8 mouse cellular contexts compared by ENCODE assay signal in the genomic region with DNA sequence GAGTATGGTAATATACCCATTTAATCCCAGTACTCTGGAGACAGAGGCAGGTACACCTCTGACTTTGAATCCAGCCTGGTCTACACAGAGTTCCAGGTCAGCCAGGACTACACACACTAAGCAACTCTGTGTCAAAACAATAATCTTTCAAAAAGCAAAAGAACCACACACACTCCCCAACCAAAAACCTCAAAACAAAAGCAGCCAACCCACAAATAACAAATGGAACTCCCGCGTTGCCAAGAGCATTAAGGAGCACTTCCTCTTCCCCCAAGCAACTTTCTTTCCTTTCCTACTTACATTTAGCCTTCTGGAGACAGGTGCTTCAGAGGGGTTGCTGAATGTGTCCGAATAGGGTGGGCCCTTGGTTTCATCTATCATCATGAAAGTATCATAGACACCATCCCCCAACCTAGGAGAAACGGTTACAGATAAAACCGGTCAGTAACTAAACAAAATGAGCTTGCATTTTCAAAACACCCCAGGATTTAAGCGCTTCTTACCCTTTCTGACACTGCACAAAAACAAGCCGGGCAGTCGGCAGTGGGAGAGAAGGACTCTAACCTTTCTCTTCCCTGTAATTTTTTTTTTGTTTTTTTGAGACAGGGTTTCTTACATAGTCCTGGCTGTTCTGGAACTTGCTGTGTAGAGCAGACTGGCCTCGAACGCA. TPM values are rescaled to one million over a fixed set of nuclear protein-coding genes. Genes with fewer than 3 reads are reported as not detected.
DNase-seq lines count a peak whose midpoint lies in the region; ATAC-seq and TF ChIP-seq lines count a peak whose summit lies in the region.
"Had no signal": no experiment of that assay in that cellular context is flagged by ENCODE, and none has a peak within 500 bp of the region (broad histone marks: within the 10 kb centered on the region; RNA-seq: fewer than 3 reads in every experiment).

No protein-coding gene starts in this region.

- H3K9ac ChIP-seq in midbrain, embryonic 11.5 days (ENCODE audit: low read length), result no peak overlapping the region

- no peaks in the 10 kb centered on the region for H3K27me3 ChIP-seq in E14TG2a.4 (ENCODE audit: insufficient read depth, low read length)
- H3K27me3 ChIP-seq in midbrain, embryonic 11.5 days (ENCODE audit: control insufficient read depth, insufficient read depth, low read length), result no peaks in the 10 kb centered on the region

- peaks cover 67% of the 10 kb centered on the region for H3K4me1 ChIP-seq in E14TG2a.4 (replicated peaks; ENCODE audit: low read depth, low read length)
- peaks cover 31% of the 10 kb centered on the region for H3K4me1 ChIP-seq in midbrain, embryonic 11.5 days (ENCODE audit: control insufficient read depth, insufficient read depth, low read length)

- TF ChIP-seq CTCF in E14TG2a.4 (conservative IDR thresholded peaks at IDR 0.05; ENCODE audit: low read length), result no peak

- H3K9me3 ChIP-seq in E14TG2a.4 (ENCODE audit: low read length), result peaks cover 11% of the 10 kb centered on the region; the same call in 1 of the 2 replicates
- H3K9me3 ChIP-seq in midbrain, embryonic 11.5 days (ENCODE audit: control insufficient read depth, low read length), result no peaks in the 10 kb centered on the region

- peak overlapping the region; percentile 89 for H3K4me3 ChIP-seq in E14TG2a.4 (replicated peaks; ENCODE audit: low read length)
- H3K4me3 ChIP-seq in midbrain, embryonic 11.5 days (ENCODE audit: low read depth, low read length), result no peak overlapping the region

- no peak overlapping the region for H3K27ac ChIP-seq in midbrain, embryonic 11.5 days (ENCODE audit: low read depth, low read length)

- peaks cover 52% of the 10 kb centered on the region for H3K36me3 ChIP-seq in E14TG2a.4 (ENCODE audit: insufficient read depth, low read length)
- peaks cover 3% of the 10 kb centered on the region; the same call in 1 of the 2 replicates for H3K36me3 ChIP-seq in midbrain, embryonic 11.5 days (ENCODE audit: control insufficient read depth, insufficient read depth, low read length)

- peak overlapping the region; percentile 67 for H3K4me2 ChIP-seq in midbrain, embryonic 11.5 days

- 89% methylated on average over 10 of the region's 10 CpGs for WGBS in midbrain, embryonic 11.5 days

- ATAC-seq in hematopoietic stem cell, adult 5-6 weeks (replicated peaks in 1 of 2; ENCODE audit: insufficient read depth in 1 of 2, low FRiP score in 2 of 2, low TSS enrichment in 1 of 2, low read depth in 1 of 2, poor library complexity in 2 of 2, severe bottlenecking in 2 of 2), result peak; percentile 6 to 19; a peak in 2 of 4 replicates
- no peak for ATAC-seq in midbrain, embryonic 11.5 days (ENCODE audit: low FRiP score)

- peak; percentile 67 for DNase-seq in MEL-GATA-1-ER (ENCODE audit: extremely low read depth, low read depth)
- peak; percentile 79 for DNase-seq in midbrain, embryonic 11.5 days (ENCODE audit: low spot score, missing footprints)
- DNase-seq in kidney, adult 8-10 months, result no peak
- no peak for DNase-seq in c-Kit-positive CD71-positive TER-119-positive erythroid progenitor cells, embryonic 14.5 days (ENCODE audit: low spot score)
- no peak for DNase-seq in gastrocnemius, adult 8-10 months (ENCODE audit: low spot score in 2 of 2)
- DNase-seq: thymus, postnatal 36 days had no signal

RNA-seq across cellular contexts. Expression of a gene that starts 2.0 kb away (rescaled TPM):
- total RNA-seq in hematopoietic stem cell, adult 5-6 weeks (2017), result 11.2 and 14.5 TPM in 2 replicates
- polyA plus RNA-seq in midbrain, embryonic 11.5 days (2014; fragmentation: Nextera tagmentation; extraction: Ambion mirVana), result 17.2 and 23.4 TPM in 2 replicates
- total RNA-seq in gastrocnemius, adult 8-10 months (2022), result not detected

RNA-seq across cellular contexts. Expression of a gene that starts 16.9 kb away (rescaled TPM):
- 30.3 and 45.0 TPM in 2 replicates for total RNA-seq in hematopoietic stem cell, adult 5-6 weeks (2017)
- 55.7 and 56.7 TPM in 2 replicates for polyA plus RNA-seq in midbrain, embryonic 11.5 days (2014; fragmentation: Nextera tagmentation; extraction: Ambion mirVana)
- 10 to 100 TPM; 27.9 to 30.4 (median 29.3) TPM for total RNA-seq in gastrocnemius, adult 8-10 months (2022)

RNA-seq across cellular contexts. Expression of a gene that starts 38.5 kb away (rescaled TPM):
- total RNA-seq in hematopoietic stem cell, adult 5-6 weeks (2017), result 85.3 and 93.7 TPM in 2 replicates
- polyA plus RNA-seq in midbrain, embryonic 11.5 days (2014; fragmentation: Nextera tagmentation; extraction: Ambion mirVana), result 49.8 and 56.0 TPM in 2 replicates
- 100 to 1,000 TPM; 215 to 257 (median 231) TPM for total RNA-seq in gastrocnemius, adult 8-10 months (2022)

Comparison
In these comparisons a context has a peak if more than half of its experiments do, and no peak if none do; other contexts are left out.
1. DNase-seq: peak in MEL-GATA-1-ER (single experiment) and midbrain, embryonic 11.5 days (single experiment); none in kidney, adult 8-10 months (0 of 2), c-Kit-positive CD71-positive TER-119-positive erythroid progenitor cells, embryonic 14.5 days (single experiment) and gastrocnemius, adult 8-10 months (0 of 2).
2. RNA of a gene that starts 2.0 kb away (total RNA-seq): 11.2 to 14.5 TPM in hematopoietic stem cell, adult 5-6 weeks; not detected in gastrocnemius, adult 8-10 months; every median in the first group is over 10 times any median in the second.